Mouse (Mus musculus) 416B (cell line): ENCODE measurements at regions not wholly inside any gene's neighbourhood (a gene's known extent, or its start where the extent isn't known, plus 50 kb on each side); places are given as distances from the start of the nearest gene placed in this dataset.
"Not testable (repeated sequence)": the region's sequence is repeated elsewhere in the genome, so short reads cannot be mapped to it uniquely, and the experiment has no call there.

Source experiments
- DNase-seq: peaks from one replicate; pipeline ENCODE4 v3.0.0; 2011; ENCODE audit warnings: low read depth

GRCm38 (mm10) chr2:117450172-117450865, 107.5 kb upstream of the Rasgrp1 start:
- peak; percentile 73 for DNase-seq

DNA sequence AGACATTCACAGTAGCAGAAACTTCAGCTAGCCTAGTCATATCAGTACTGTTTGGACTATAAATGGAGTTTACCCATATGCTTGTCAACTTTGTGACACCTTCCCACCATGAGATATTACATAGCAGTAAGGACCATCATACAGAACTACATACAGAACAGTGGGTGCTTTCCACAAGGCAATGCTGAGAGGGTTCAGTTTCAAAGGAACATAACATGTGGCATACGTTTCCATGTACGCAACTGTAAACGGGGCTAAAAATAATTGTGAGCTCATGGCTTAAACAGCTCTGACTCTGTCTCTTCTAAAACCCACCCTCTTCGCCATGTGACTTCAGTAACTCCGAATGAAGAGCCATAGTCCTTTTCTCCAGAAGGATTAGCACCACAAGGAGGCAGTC, 109.0 kb upstream of the Rasgrp1 start:
- no peak for DNase-seq

DNA sequence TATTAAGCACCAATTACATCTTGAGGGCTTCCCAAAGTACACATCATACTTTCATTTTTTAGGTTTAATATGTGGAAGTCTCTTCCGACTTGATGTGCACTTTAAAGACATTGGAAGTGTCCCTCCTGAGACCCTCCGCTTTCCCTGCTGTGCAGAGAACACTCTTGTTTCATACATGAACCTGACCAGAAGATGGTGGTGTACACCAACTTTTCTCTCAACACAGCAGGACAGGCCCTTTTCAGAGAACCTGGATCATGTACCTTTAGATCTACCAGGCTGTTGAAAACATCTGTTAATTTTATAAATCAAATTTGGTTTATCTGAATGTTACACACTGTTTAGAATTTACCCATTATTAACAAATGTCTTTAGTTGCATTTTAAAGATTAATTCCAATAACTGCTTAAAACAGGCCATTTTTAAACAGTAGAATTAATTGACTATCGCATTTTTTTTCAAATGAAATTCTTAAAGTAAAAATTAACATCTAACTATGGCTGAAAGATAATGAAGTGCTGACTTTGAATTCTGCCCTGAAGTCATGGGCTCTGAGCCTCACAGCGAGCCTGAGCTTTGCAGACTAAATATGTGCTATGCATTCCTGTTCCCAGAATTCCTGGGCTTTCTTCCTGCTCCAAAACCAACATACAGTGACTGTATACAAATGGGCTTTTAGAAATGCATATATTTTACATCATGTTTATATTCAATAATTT, 112.4 kb upstream of the Rasgrp1 start:
- peak; percentile 23 for DNase-seq

DNA sequence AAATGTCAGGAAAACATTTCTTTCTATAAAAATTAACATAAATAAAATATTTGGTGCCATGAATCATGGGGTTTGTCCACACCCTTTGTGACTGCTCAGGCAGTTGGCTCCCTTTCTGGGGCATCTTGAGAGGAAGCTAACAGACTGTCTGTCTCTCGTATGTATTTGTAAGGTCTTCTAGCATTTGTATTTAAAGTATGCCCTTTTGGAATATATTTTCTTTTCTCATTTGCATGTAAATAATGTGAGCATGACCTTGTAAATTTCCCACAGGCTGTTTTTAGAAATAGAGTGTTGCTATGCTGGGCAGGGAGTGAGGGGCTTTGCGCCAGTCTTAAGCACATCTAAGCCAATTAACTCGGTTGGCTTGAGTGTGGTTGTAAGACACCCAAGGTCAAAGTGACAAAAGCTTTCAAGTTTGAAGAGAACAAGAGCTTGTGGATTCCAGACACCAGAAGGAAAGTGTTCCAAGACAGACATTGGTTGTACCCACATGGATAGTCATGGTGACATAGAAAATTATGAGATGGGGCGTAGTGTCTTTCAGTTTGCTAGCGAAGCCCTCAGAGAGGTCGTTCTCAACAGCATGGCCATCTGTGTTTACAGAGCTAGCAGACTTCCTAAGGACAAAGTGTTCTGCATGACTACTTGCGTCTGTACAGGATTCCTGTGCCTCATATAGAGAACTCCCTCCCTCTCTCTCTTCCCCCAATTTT, 113.1 kb upstream of the Rasgrp1 start:
- DNase-seq = no peak

GRCm38 (mm10) chr2:117456456-117457020, 113.7 kb upstream of the Rasgrp1 start:
- no peak for DNase-seq

DNA sequence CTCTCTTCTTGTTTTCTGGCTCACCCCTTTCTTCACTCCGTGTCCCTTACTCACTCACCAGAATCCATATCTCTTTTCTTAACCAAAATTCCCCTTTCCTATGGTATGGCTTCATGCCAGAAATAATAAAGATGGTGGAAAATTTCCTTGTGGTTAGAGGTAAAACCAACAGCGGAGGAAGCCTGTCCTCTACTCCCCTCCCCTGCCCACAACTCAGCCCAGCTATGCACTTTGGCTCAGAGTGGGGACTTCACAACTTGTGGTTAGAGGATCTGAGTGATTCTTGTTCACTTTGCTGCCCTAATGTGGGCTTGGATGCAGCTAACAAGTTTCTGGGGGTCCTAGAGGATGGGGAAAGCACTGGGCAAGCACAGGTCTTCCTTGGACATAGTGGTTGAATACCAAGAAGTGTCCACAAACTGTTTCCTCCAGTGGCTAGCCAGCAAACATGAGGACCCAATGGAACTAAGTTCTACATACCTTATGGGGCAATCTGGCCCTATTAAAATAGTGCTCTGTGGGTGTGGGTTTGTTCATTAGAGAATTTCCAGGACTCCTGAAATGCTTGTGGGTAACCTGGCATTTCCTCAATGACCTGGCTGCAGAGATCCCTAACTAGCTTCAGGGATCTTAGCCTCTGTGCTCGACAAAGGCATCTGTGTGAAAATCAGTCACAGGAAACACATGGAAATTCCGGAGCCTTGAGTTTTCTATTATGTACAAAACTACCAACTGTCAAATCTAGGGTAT, 118.9 kb upstream of the Rasgrp1 start:
- peak; percentile 50 for DNase-seq

- DNase-seq = no peak
These were observed 132.2 kb upstream of the Rasgrp1 start for GRCm38 (mm10) chr2:117474885-117475542.

DNA sequence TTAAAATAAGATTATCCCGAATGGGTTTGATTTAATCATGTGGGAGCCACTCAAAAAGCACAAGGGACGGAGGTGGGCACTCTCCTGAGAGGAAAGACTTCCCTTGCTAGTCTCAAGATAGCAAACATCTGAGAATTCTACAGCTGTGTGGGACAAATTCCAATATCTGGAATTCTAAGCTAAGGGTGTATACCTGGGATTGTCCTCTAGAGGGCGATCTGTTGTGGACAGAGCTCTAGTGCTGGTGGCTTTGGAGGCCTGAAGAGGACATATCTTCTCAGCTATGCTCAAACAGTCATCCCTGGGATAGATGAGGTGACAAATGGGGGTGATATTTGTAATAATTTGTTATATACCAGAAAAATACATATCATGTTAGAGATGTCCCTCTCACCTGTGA, 132.8 kb upstream of the Rasgrp1 start:
- no peak for DNase-seq

GRCm38 (mm10) chr2:117477503-117477902, 134.7 kb upstream of the Rasgrp1 start:
- not testable (repeated sequence) for DNase-seq

DNA sequence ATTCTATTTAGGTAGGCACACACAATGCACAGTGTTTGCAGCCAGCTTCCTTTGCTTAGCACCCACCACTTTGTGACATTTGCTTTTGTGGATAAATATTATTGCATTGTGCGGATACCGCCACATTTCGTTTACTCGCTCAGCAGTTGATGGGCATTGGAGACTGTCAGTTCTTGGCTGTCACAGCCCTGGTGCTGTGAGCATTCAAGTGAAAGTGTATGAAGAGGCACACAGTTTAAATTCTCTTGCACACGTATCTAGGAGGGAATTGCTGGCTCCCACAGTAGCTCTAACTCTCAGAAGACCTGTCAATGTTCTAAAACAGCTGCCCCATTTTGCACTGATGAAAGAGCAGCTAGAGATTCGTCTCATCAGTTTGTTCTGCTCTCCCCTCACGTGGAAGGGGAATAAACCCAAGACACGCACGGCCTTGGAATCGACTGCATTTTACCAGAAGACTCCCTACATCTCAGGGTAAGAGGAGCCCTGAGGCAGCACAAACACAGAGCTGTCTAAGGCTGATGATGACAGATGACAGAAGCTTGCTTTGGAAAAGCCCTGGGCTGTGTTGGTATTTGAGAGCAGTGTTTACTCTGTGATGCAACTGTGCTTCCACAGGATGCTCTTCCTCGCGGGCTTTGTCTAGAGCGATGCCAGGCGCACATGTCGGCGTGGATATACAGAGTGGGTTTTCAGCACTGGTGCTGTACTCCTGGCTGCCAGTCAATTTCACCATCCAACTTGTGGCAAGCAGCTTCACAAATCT, 136.6 kb upstream of the Rasgrp1 start:
- not testable (repeated sequence) for DNase-seq

GRCm38 (mm10) chr2:117486447-117486846, 143.6 kb upstream of the Rasgrp1 start:
- no peak for DNase-seq

- DNase-seq = no peak
These were observed 155.8 kb upstream of the Rasgrp1 start for GRCm38 (mm10) chr2:117498565-117498964.

GRCm38 (mm10) chr2:117502611-117503010, 159.8 kb upstream of the Rasgrp1 start:
- DNase-seq = no peak

DNA sequence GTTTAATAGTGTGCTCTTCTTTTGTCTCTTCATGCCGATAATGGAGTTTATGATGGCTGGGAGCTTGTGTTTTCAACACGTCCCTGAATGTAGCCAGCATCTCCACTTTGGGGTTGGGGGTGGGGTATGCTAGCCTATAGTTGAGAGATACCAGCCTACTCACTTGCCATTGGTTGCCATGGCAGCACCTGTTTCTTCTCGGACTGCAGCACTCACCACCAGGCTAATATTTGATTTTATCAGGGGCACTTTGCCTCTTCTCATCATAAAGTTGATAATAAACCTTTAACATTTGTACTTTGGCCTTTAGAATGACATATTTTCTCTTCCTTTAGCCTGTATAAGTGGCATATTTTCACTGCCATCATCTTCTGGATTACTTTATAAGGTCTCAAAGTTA, 168.9 kb upstream of the Rasgrp1 start:
- DNase-seq = no peak

DNA sequence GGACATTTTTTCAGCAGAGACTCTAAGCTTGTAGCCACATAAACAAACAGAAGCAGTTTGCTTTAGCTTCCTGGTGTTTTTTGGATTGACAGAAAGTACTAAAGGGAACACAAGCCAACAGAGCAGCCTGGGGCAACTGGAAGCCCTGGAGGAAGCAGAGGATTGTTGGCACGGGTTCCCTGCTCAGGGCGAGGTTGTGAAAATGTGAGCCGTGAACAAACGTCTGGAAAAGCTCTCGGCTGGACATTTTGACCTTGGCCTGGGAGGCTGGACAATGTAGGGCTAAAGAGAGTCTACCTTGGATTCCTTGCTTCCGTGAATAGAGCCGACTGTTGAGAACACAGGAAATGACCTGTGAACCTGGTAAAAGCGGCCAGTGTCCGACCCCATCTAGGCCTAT, 169.8 kb upstream of the Rasgrp1 start:
- no peak for DNase-seq

- DNase-seq = no peak
These were observed 181.6 kb upstream of the Rasgrp1 start for GRCm38 (mm10) chr2:117524437-117524836.

GRCm38 (mm10) chr2:117538865-117539264, 196.1 kb upstream of the Rasgrp1 start:
- no peak for DNase-seq

GRCm38 (mm10) chr2:117539285-117539684, 196.5 kb upstream of the Rasgrp1 start:
- no peak for DNase-seq

GRCm38 (mm10) chr2:117541471-117541870, 198.7 kb upstream of the Rasgrp1 start:
- DNase-seq = peak; percentile 55

DNA sequence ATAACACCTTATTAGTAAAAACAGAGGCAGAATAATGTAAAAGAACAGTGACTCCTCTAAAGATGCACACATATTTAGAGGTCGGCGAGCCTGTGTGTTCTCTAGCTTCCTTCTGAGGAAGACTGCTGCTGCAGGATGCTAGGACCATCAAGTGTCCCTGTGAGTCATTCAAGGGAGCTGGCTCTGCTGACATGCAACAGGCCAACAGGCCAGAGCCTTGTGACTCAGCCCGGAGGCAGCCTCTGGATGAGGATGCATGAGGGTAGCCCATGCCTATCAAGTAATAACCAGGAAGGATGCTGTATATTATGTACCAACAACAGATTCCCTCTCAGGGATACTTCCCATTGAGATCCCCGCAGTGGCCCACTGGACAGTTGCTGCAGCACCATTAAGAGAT, 199.5 kb upstream of the Rasgrp1 start:
- DNase-seq = no peak
